Mouse (Mus musculus): ENCODE measurements around the gene Ubxn7. TPM values are rescaled to one million over a fixed set of nuclear protein-coding genes. Genes with fewer than 3 reads are reported as not detected.

The Ubxn7 gene
- total and polyA plus RNA-seq, 2 experiments, result 2.1 to 36.8 TPM

- no peak overlapping the region for H3K4me3 ChIP-seq (ENCODE audit: insufficient read depth, low read depth, low read length)
- no peak overlapping the region for H3K9ac ChIP-seq (ENCODE audit: low read depth, low read length)
- no peaks in the 10 kb centered on the region for H3K79me2 ChIP-seq (ENCODE audit: control insufficient read depth, insufficient read depth, low read length)
- 72% methylated on average over 3 of the region's 3 CpGs for WGBS
- H3K4me1 ChIP-seq (ENCODE audit: control insufficient read depth, insufficient read depth, low read length), result no peaks in the 10 kb centered on the region
- DNase-seq (ENCODE audit: extremely low read depth, low read depth, low spot score), result no peak
- TF ChIP-seq POLR2A (IDR thresholded peaks at IDR 0.05; ENCODE audit: extremely low read depth, insufficient read depth, low read length) (no peak), CTCF (IDR thresholded peaks at IDR 0.05; ENCODE audit: low read depth, low read length) (no peak)
- H3K36me3 ChIP-seq (ENCODE audit: control insufficient read depth, insufficient read depth, low read length), result peaks cover 5% of the 10 kb centered on the region
- no peaks in the 10 kb centered on the region for H3K27me3 ChIP-seq (ENCODE audit: control insufficient read depth, insufficient read depth, low read length)
- no peak overlapping the region for H3K27ac ChIP-seq (replicated peaks; ENCODE audit: insufficient read depth, low read depth, low read length)
Measured at GRCm38 (mm10) chr16:32396541-32396835, 64.4 kb downstream of the Ubxn7 start.

DNA sequence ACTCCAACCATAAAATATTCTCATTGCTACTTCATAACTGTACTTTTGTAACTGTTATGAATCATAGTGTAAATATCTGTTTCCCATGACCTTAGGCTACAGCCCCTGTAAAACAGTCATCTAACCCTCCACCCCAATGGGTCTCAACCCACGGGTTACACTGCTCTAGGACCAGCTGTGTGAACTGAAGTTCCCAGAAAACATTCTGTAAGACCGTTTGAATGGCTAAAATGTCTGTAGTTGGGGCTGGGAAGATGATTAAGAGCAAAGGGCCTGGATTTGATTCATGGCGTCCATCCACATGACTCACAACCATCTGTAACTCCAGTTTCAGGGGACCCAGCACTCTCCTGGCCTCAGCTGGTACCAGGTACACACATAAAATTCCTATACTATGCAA is 66.1 kb downstream of the Ubxn7 start:
- no peaks in the 10 kb centered on the region for H3K4me1 ChIP-seq (ENCODE audit: control insufficient read depth, insufficient read depth, low read length)
- no peaks in the 10 kb centered on the region for H3K36me3 ChIP-seq (ENCODE audit: control insufficient read depth, insufficient read depth, low read length)
- DNase-seq (ENCODE audit: extremely low read depth, low read depth, low spot score), result no peak
- no peaks in the 10 kb centered on the region for H3K79me2 ChIP-seq (ENCODE audit: control insufficient read depth, insufficient read depth, low read length)
- 77% methylated on average over 3 of the region's 3 CpGs for WGBS
- no peak overlapping the region for H3K9ac ChIP-seq (ENCODE audit: low read depth, low read length)
- no peak overlapping the region for H3K27ac ChIP-seq (replicated peaks; ENCODE audit: insufficient read depth, low read depth, low read length)
- no peak overlapping the region for H3K4me3 ChIP-seq (ENCODE audit: insufficient read depth, low read depth, low read length)
- TF ChIP-seq POLR2A (IDR thresholded peaks at IDR 0.05; ENCODE audit: extremely low read depth, insufficient read depth, low read length) (no peak), CTCF (IDR thresholded peaks at IDR 0.05; ENCODE audit: low read depth, low read length) (no peak)
- no peaks in the 10 kb centered on the region for H3K27me3 ChIP-seq (ENCODE audit: control insufficient read depth, insufficient read depth, low read length)

- no peak within 1 kb of the TSS for H3K9ac ChIP-seq (ENCODE audit: low read depth, low read length)
- H3K4me3 ChIP-seq (ENCODE audit: insufficient read depth, low read depth, low read length), result no peak within 1 kb of the TSS
- no peaks in the 10 kb centered on the region for H3K27me3 ChIP-seq (ENCODE audit: control insufficient read depth, insufficient read depth, low read length)
- TF ChIP-seq POLR2A (IDR thresholded peaks at IDR 0.05; ENCODE audit: extremely low read depth, insufficient read depth, low read length) (no peak), CTCF (IDR thresholded peaks at IDR 0.05; ENCODE audit: low read depth, low read length) (no peak)
- H3K36me3 ChIP-seq (ENCODE audit: control insufficient read depth, insufficient read depth, low read length), result no peaks in the 10 kb centered on the region
- WGBS, result 85% methylated on average over 7 of the region's 7 CpGs
- H3K27ac ChIP-seq (replicated peaks; ENCODE audit: insufficient read depth, low read depth, low read length), result no peak within 1 kb of the TSS
- H3K4me1 ChIP-seq (ENCODE audit: control insufficient read depth, insufficient read depth, low read length), result no peaks in the 10 kb centered on the region
- no peaks in the 10 kb centered on the region for H3K79me2 ChIP-seq (ENCODE audit: control insufficient read depth, insufficient read depth, low read length)
- no peak for DNase-seq (ENCODE audit: extremely low read depth, low read depth, low spot score)
Measured at GRCm38 (mm10) chr16:32400267-32400666, 68.2 kb downstream of the Ubxn7 start, which contains the start of gene Tm4sf19. Tm4sf19 (plus strand) TSS chr16:32400506.

GRCm38 (mm10) chr16:32401335-32401965 is 69.4 kb downstream of the Ubxn7 start:
- no peaks in the 10 kb centered on the region for H3K79me2 ChIP-seq (ENCODE audit: control insufficient read depth, insufficient read depth, low read length)
- 86% methylated on average over 9 of the region's 9 CpGs for WGBS
- TF ChIP-seq POLR2A (IDR thresholded peaks at IDR 0.05; ENCODE audit: extremely low read depth, insufficient read depth, low read length) (no peak), CTCF (IDR thresholded peaks at IDR 0.05; ENCODE audit: low read depth, low read length) (no peak)
- DNase-seq (ENCODE audit: extremely low read depth, low read depth, low spot score), result peak; percentile 24
- no peaks in the 10 kb centered on the region for H3K4me1 ChIP-seq (ENCODE audit: control insufficient read depth, insufficient read depth, low read length)
- no peak overlapping the region for H3K27ac ChIP-seq (replicated peaks; ENCODE audit: insufficient read depth, low read depth, low read length)
- H3K9ac ChIP-seq (ENCODE audit: low read depth, low read length), result no peak overlapping the region
- H3K4me3 ChIP-seq (ENCODE audit: insufficient read depth, low read depth, low read length), result no peak overlapping the region
- no peaks in the 10 kb centered on the region for H3K36me3 ChIP-seq (ENCODE audit: control insufficient read depth, insufficient read depth, low read length)
- no peaks in the 10 kb centered on the region for H3K27me3 ChIP-seq (ENCODE audit: control insufficient read depth, insufficient read depth, low read length)

- no peak for DNase-seq (ENCODE audit: extremely low read depth, low read depth, low spot score)
- WGBS, result 89% methylated on average over 3 of the region's 3 CpGs
- no peaks in the 10 kb centered on the region for H3K36me3 ChIP-seq (ENCODE audit: control insufficient read depth, insufficient read depth, low read length)
- no peak overlapping the region for H3K9ac ChIP-seq (ENCODE audit: low read depth, low read length)
- no peaks in the 10 kb centered on the region for H3K4me1 ChIP-seq (ENCODE audit: control insufficient read depth, insufficient read depth, low read length)
- H3K27ac ChIP-seq (replicated peaks; ENCODE audit: insufficient read depth, low read depth, low read length), result no peak overlapping the region
- TF ChIP-seq CTCF (IDR thresholded peaks at IDR 0.05; ENCODE audit: low read depth, low read length) (no peak), POLR2A (IDR thresholded peaks at IDR 0.05; ENCODE audit: extremely low read depth, insufficient read depth, low read length) (no peak)
- no peak overlapping the region for H3K4me3 ChIP-seq (ENCODE audit: insufficient read depth, low read depth, low read length)
- H3K27me3 ChIP-seq (ENCODE audit: control insufficient read depth, insufficient read depth, low read length), result no peaks in the 10 kb centered on the region
- H3K79me2 ChIP-seq (ENCODE audit: control insufficient read depth, insufficient read depth, low read length), result no peaks in the 10 kb centered on the region
Measured at GRCm38 (mm10) chr16:32402818-32403217, 70.8 kb downstream of the Ubxn7 start.

GRCm38 (mm10) chr16:32405716-32406115 is 73.7 kb downstream of the Ubxn7 start:
- Histone ChIP-seq H3K27ac (replicated peaks; ENCODE audit: insufficient read depth, low read depth, low read length) (no peak overlapping the region), H3K36me3 (ENCODE audit: control insufficient read depth, insufficient read depth, low read length) (no peaks in the 10 kb centered on the region), H3K9ac (ENCODE audit: low read depth, low read length) (no peak overlapping the region), H3K4me3 (ENCODE audit: insufficient read depth, low read depth, low read length) (no peak overlapping the region), H3K79me2 (ENCODE audit: control insufficient read depth, insufficient read depth, low read length) (no peaks in the 10 kb centered on the region), H3K27me3 (ENCODE audit: control insufficient read depth, insufficient read depth, low read length) (no peaks in the 10 kb centered on the region), H3K4me1 (ENCODE audit: control insufficient read depth, insufficient read depth, low read length) (no peaks in the 10 kb centered on the region)
- no peak for TF ChIP-seq POLR2A (IDR thresholded peaks at IDR 0.05; ENCODE audit: extremely low read depth, insufficient read depth, low read length)
- TF ChIP-seq CTCF (IDR thresholded peaks at IDR 0.05; ENCODE audit: low read depth, low read length), result no peak
- DNase-seq (ENCODE audit: extremely low read depth, low read depth, low spot score), result no peak
- 92% methylated on average over 9 of the region's 9 CpGs for WGBS
